Comparison of ENCODE assay signal across 8 mouse cellular contexts in the genomic region with DNA sequence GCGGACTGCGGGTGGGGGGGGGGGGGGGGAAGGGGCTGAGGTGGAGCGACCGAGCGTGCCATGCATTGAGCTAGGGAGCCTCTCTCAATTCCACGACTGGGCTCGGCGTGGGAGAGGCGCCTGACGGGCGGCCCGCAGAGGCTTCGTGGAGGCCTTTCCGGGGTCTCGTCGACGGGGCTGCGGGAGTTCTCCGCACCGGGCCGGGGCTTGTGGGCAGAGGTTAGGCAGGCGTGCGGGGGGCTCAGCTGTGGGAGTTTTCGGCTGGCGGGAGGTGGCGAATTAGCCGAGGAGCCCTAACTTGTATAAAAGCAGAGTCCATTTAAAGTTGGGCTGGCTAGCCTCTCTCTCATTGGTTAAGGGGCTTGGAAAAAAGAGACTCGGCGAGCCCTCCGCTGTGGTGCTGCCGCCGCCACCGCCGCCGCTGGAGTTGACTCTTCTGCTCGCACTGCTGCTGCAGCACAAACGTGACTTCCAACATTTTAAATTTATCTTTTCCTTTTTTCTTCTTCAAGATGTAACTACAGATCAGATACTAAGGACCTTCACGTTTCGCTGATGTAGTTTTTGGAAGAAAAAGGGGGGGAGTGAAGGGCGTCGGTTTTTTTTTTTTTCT. TPM values are rescaled to one million over a fixed set of nuclear protein-coding genes. Genes with fewer than 3 reads are reported as not detected.
A peak's percentile ranks its signal among the peaks of the same experiment; 100 is the strongest.
DNase-seq lines count a peak whose midpoint lies in the region; ATAC-seq and TF ChIP-seq lines count a peak whose summit lies in the region.

No protein-coding gene starts in this region.

- peak overlapping the region; percentile 100 for H3K27ac ChIP-seq in hindbrain, embryonic 10.5 days
- H3K27ac ChIP-seq in lung, postnatal 0 days (ENCODE audit: low read length), result peak overlapping the region; percentile 95

- peak overlapping the region; percentile 67 for H3K9ac ChIP-seq in lung, postnatal 0 days (replicated peaks; ENCODE audit: low read depth)

- no peak for TF ChIP-seq CTCF in lung, postnatal 0 days (IDR thresholded peaks at IDR 0.05)

- H3K36me3 ChIP-seq in hindbrain, embryonic 10.5 days, result no peaks in the 10 kb centered on the region
- no peaks in the 10 kb centered on the region for H3K36me3 ChIP-seq in lung, postnatal 0 days (ENCODE audit: insufficient read depth, low read length)

- peaks cover 51% of the 10 kb centered on the region for H3K4me1 ChIP-seq in hindbrain, embryonic 10.5 days (replicated peaks)
- H3K4me1 ChIP-seq in lung, postnatal 0 days (ENCODE audit: insufficient read depth, low read depth, low read length), result 0 out of 2 replicates have a peak, but pooled peaks cover 3% of the 10 kb centered on the region

- DNase-seq in MN1 (ENCODE audit: low spot score), result peak; percentile 88
- DNase-seq in cerebellum, adult 9-10 months, result peak; percentile 92
- DNase-seq in hindbrain, embryonic 10.5 days (ENCODE audit: low spot score), result peak; percentile 93
- DNase-seq in layer of hippocampus, postnatal 10 days (ENCODE audit: low spot score in 2 of 2), result peak; percentile 84 to 89
- peak; percentile 98 for DNase-seq in lung, postnatal 0 days (ENCODE audit: low spot score)
- DNase-seq in ovary, postnatal 10 days (ENCODE audit: low spot score), result peak; percentile 85
- peak; percentile 88 for DNase-seq in thymus, postnatal 0 days (ENCODE audit: low spot score)

- WGBS in hindbrain, embryonic 10.5 days, result under 1% methylated on average over 41 of the region's 41 CpGs
- 4% methylated on average over 32 of the region's 41 CpGs for WGBS in lung, postnatal 0 days

- H3K27me3 ChIP-seq in hindbrain, embryonic 10.5 days (ENCODE audit: insufficient read depth, poor library complexity, severe bottlenecking), result peaks cover 8% of the 10 kb centered on the region; the same call in 1 of the 2 replicates
- H3K27me3 ChIP-seq in lung, postnatal 0 days (replicated peaks; ENCODE audit: insufficient read depth, low read length), result no peaks in the 10 kb centered on the region

- H3K9me3 ChIP-seq in hindbrain, embryonic 10.5 days, result no peaks in the 10 kb centered on the region
- no peaks in the 10 kb centered on the region for H3K9me3 ChIP-seq in lung, postnatal 0 days (ENCODE audit: low read length)

- no peak for TF ChIP-seq EP300 in lung, postnatal 0 days (IDR thresholded peaks at IDR 0.05)

- peak overlapping the region; percentile 71 for H3K4me3 ChIP-seq in hindbrain, embryonic 10.5 days
- H3K4me3 ChIP-seq in lung, postnatal 0 days (ENCODE audit: low read depth, low read length), result peak overlapping the region; percentile 78

- H3K4me2 ChIP-seq in lung, postnatal 0 days (replicated peaks; ENCODE audit: low read depth, low read length), result peak overlapping the region; percentile 96

- ATAC-seq in frontal cortex, adult (ENCODE audit: low TSS enrichment), result peak; percentile 64
- ATAC-seq in lung, postnatal 0 days, result peak; percentile 66

RNA-seq across cellular contexts. Expression of a gene that starts 1.8 kb away (rescaled TPM):
- 54.9 and 64.4 TPM in 2 replicates for polyA plus RNA-seq in hindbrain, embryonic 10.5 days (2016; fragmentation: Nextera tagmentation; extraction: Ambion mirVana)
- total RNA-seq in layer of hippocampus, postnatal 10 days (2021), result 10 to 100 TPM; 37.8 to 42.0 TPM
- 10.0 and 12.3 TPM in 2 replicates for polyA plus RNA-seq in lung, postnatal 0 days (2015; fragmentation: Nextera tagmentation; extraction: Ambion mirVana)
- 20.2 and 20.5 TPM in 2 replicates for polyA plus RNA-seq in thymus, postnatal 0 days (2015; fragmentation: Nextera tagmentation; extraction: Ambion mirVana)

Comparison
In these comparisons a context has a peak if more than half of its experiments do, and no peak if none do; other contexts are left out.
1. Peak in every context shown above with its lines: DNase-seq, ATAC-seq, H3K4me3 ChIP-seq and H3K27ac ChIP-seq.